Mouse (Mus musculus): ENCODE results near the gene Gm10283.
"Not testable (repeated sequence)": the region's sequence is repeated elsewhere in the genome, so short reads cannot be mapped to it uniquely, and the experiment has no call there.

The Gm10283 gene

GRCm38 (mm10) chr8:60503098-60503497 lies at the start of gene Gm10283:
Gm10283 (minus strand) TSS chr8:60503198.
- DNase-seq (ENCODE audit: low spot score) = no peak

GRCm38 (mm10) chr8:60534945-60535344 lies 31.9 kb upstream of the Gm10283 start:
- DNase-seq (ENCODE audit: low spot score) = no peak

GRCm38 (mm10) chr8:60518286-60518685 lies 15.3 kb upstream of the Gm10283 start:
- DNase-seq (ENCODE audit: low spot score) = no peak

GRCm38 (mm10) chr8:60505653-60506521 lies 2.9 kb upstream of the Gm10283 start, which contains the start of gene Aadat:
Aadat (plus strand) TSS chr8:60505932.
- peak; percentile 22 for DNase-seq (ENCODE audit: low spot score)

GRCm38 (mm10) chr8:60495046-60495445 lies 8.0 kb downstream of the Gm10283 start:
- not testable (repeated sequence) for DNase-seq (ENCODE audit: low spot score)

GRCm38 (mm10) chr8:60494606-60495005 lies 8.4 kb downstream of the Gm10283 start:
- no peak for DNase-seq (ENCODE audit: low spot score)

- no peak for DNase-seq (ENCODE audit: low spot score)
Measured at GRCm38 (mm10) chr8:60492471-60492870, 10.5 kb downstream of the Gm10283 start.

- DNase-seq (ENCODE audit: low spot score) = no peak
Measured at GRCm38 (mm10) chr8:60491871-60492270, 11.1 kb downstream of the Gm10283 start.

GRCm38 (mm10) chr8:60490147-60490546 lies 12.9 kb downstream of the Gm10283 start:
- DNase-seq (ENCODE audit: low spot score) = no peak

- peak; percentile 11 for DNase-seq (ENCODE audit: low spot score)
Measured at GRCm38 (mm10) chr8:60466686-60467335, 36.2 kb downstream of the Gm10283 start.

GRCm38 (mm10) chr8:60449296-60449695 lies 53.7 kb downstream of the Gm10283 start:
- no peak for DNase-seq (ENCODE audit: low spot score)

GRCm38 (mm10) chr8:60444989-60445388 lies 58.0 kb downstream of the Gm10283 start:
- DNase-seq (ENCODE audit: low spot score) = no peak

GRCm38 (mm10) chr8:60438557-60438956 lies 64.4 kb downstream of the Gm10283 start:
- DNase-seq (ENCODE audit: low spot score) = no peak

- no peak for DNase-seq (ENCODE audit: low spot score)
Measured at GRCm38 (mm10) chr8:60436872-60437271, 66.1 kb downstream of the Gm10283 start.

- no peak for DNase-seq (ENCODE audit: low spot score)
Measured at GRCm38 (mm10) chr8:60432649-60433048, 70.3 kb downstream of the Gm10283 start.

GRCm38 (mm10) chr8:60406358-60406757 lies 96.6 kb downstream of the Gm10283 start:
- DNase-seq (ENCODE audit: low spot score) = no peak

- no peak for DNase-seq (ENCODE audit: low spot score)
Measured at GRCm38 (mm10) chr8:60404994-60405548, 97.9 kb downstream of the Gm10283 start.

- DNase-seq (ENCODE audit: low spot score) = no peak
Measured at GRCm38 (mm10) chr8:60393675-60394074, 109.3 kb downstream of the Gm10283 start.

GRCm38 (mm10) chr8:60386589-60386988 lies 116.4 kb downstream of the Gm10283 start:
- DNase-seq (ENCODE audit: low spot score) = no peak

Data from testis, postnatal 14 days (tissue).